Mouse (Mus musculus) right cerebral cortex, postnatal 14 days (tissue): ENCODE results near the gene Ttyh3.

Experiments used
- DNase-seq: peaks from one replicate; pipeline ENCODE4 v3.0.0; 2022

Gene Ttyh3

DNA sequence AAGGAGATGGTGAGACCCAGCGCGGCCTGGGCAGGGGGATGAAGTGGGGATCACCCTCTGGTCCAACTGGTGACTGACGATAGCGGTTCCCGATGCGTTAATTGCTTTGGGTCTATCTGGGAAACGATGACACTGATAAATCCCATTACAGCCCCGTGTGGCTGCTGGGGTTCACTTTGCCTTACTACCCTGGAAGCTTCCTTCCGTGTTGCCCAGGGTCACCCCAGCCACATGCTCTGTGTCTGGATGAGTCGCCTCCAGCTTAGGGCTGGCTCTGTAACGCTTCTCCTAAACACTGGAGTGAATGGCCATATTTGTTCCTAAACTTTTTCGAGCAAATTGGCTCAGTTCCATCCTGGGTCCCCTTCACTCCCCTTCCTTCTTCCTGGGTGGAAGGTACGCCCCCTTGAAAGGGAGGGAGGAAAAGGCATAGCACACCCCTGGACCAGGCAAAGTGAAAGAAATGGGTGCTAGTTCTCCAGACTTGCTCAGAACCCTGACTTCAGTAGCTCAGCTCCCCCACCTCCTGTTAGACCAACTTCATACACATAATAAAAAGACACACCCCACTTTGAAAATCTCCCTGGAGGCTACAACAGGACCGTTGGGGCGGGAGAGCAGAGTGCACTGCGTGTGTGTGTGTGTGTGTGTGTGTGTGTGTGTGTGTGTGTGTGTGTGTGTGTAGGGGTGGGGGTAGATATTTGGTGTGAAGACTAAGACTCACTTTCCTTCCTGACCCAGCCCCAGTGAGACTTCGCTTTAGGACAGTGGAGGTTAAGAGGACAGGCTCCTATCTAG lies 40.8 kb downstream of the Ttyh3 start:
- DNase-seq, result no peak

DNA sequence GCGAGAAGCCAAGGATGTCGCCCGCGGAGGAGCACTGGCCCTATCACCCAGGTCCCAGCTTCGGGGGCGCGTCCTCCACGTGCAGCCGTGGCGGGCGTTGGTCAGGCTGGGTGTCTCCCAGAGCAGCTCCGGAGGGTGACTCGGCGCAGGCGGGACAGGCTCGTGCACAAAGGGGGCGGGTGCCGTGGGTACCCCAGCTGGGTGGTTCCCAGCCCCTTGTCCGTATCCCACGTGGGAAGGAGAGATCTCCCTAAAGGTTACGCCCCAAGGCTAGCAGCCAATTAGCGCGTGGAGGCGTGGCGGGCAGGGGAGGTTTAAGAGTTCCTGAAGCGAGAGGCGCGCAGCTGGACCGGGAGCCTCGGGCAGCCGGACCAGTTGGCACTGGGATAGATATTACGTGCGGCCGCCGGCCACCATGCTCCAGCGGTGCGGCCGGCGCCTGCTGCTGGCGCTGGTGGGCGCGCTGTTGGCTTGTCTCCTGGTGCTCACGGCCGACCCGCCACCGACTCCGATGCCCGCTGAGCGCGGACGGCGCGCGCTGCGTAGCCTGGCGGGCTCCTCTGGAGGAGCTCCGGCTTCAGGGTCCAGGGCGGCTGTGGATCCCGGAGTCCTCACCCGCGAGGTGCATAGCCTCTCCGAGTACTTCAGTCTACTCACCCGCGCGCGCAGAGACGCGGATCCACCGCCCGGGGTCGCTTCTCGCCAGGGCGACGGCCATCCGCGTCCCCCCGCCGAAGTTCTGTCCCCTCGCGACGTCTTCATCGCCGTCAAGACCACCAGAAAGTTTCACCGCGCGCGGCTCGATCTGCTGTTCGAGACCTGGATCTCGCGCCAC lies 41.6 kb downstream of the Ttyh3 start, which contains the start of gene Lfng:
Gene Lfng (plus strand): TSS at position 320 of the 835 bp plus-strand sequence.
- peak; percentile 77 for DNase-seq

GRCm38 (mm10) chr5:140606386-140606785 lies 42.4 kb downstream of the Ttyh3 start:
- no peak for DNase-seq

GRCm38 (mm10) chr5:140605228-140605627 lies 43.6 kb downstream of the Ttyh3 start:
- DNase-seq, result no peak

GRCm38 (mm10) chr5:140604386-140604785 lies 44.4 kb downstream of the Ttyh3 start:
- no peak for DNase-seq

- no peak for DNase-seq
Measured at GRCm38 (mm10) chr5:140602540-140602939, 46.3 kb downstream of the Ttyh3 start.

DNA sequence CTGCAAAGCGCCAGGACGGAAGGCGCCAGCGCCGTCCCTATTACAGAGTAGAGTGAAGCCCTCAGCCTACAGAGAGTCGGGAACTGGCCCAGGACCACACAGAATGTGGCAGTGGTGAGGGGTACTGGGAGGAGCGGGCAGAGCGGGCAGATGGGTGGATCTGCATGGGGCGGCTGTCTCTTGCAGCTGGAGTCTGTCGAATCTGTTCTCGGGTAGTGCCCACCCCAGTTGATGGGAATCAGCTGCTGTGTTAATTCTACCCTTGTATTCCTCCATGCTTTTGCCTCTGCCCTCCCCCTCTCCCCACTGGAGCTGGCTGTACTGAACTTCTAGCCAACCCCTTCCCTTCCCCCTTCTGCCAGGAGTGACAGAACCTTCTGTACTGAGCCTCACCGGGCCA lies 47.1 kb downstream of the Ttyh3 start:
- DNase-seq, result no peak

GRCm38 (mm10) chr5:140599939-140600338 lies 48.9 kb downstream of the Ttyh3 start:
- DNase-seq, result no peak

- DNase-seq, result no peak
Measured at GRCm38 (mm10) chr5:140597787-140598186, 51.0 kb downstream of the Ttyh3 start.

DNA sequence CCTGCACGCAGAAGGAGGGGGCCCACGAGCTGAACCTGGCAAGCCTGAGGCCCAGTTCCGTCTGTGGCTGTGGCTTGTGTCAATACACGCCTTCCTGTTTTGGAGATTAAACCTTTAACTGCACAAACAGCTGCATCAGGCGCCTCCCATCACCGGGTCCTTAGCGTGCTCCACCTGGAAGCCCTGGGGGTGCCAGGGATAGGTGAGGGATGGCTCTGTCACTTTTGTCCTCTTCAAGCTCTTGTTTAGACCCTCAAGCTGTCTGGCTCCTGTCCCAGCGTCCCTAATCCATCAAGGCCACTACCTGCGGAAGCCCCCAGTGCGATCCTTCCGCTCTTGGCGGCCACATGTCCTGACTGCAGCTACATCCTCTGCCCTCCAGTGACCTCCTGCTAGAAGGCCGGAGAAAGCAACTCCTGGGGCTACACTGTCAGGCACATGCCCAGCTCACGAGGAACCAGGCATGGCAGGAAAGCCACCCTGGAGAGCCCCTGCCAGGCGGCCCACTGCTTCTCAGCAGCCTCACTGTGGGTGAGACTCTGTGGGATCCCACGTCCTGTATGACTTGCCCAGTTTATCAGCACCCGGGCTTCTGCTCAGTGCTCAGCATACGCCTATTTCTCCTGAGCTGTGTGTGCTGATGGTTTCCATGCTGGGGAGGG lies 51.8 kb downstream of the Ttyh3 start:
- no peak for DNase-seq

GRCm38 (mm10) chr5:140596426-140596825 lies 52.4 kb downstream of the Ttyh3 start:
- no peak for DNase-seq

- DNase-seq, result no peak
Measured at GRCm38 (mm10) chr5:140594846-140595245, 54.0 kb downstream of the Ttyh3 start.

GRCm38 (mm10) chr5:140589082-140589774 lies 59.6 kb downstream of the Ttyh3 start:
- DNase-seq, result no peak

DNA sequence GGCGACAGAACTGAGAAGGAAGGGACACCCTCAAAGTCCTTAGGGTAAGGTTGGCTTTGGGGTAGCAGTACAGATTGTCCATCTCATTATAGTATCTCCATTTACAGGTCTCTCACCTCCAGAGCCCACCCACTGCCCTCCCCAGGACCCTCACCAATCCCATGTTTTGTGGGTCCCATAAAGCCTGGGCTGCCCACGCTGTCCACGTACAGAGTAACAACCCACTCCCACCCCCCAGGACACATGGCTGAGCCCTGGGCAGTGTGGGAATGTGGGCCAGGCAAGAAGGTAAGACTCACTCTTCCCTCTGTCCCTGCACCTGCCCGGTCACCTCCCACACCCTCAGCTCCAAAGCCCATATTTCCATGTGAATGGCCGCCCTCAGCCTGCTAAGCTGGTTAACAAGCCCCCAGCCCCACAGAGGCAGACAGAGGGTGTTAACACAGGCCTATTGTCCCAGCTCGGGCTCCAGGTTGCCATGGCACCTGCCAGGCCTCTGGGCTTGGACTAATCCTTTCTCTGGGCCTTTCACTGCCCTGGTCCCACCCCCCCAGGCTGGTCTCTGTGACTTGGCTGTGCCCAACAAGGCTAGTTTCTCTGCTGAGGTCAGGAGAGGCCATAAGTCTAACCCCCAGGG lies 65.0 kb downstream of the Ttyh3 start:
- DNase-seq, result no peak

DNA sequence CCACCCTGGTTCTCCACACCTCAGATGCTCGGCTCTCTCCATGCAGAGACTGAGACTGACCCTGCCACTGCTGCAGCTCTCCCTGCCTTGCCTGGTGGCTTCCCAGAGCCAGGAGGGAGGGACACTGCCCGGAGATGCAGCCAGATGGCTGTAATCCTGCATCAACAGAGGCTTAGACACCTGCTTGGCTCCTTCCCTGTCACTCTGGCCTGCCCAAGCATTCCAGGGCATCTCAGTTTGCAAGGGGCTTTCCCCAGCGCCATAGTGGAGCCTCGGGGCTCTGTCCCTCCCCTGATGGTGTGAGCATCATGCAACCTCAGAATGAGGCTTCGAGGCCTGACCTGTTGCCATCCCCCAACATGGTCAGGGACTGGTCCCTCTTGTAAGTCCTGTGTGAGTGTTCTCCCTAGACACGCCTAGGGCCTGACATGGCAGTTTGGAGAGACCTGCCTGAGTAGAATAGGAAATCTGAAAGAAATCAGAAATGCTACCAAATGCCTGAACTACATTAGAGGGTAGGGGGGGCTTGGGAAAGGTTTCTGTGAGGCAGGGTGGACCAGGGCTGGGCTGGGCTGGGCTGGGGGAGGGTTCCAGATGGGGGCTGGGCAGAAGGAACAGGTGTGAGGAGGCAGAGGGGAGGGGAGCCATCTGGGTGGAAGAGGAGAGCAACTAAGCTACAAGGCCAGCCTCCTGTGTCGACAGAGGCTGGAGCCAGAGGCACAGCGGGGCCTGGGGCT lies 65.7 kb downstream of the Ttyh3 start:
- no peak for DNase-seq

- DNase-seq, result no peak
Measured at GRCm38 (mm10) chr5:140581569-140581968, 67.3 kb downstream of the Ttyh3 start.

DNA sequence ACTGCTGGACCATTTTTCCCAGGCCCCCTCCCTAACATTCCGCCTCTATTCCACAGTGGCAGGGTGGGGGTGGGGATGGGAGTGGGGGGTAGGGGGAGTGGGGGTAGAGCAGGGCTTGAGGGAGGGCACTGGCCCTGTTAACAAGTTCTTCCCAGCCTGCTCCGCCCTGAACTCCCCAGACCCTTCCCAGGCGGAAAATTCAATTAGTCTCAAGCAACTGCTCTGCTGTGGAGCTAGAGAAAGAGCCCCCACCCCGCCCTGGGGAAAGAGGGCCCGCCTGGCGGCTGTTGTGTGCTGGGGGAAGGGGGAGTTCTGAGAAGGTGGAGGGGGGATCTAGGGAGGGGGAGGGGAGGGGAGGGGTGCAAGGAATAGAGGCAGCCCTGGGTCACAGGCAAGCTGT lies 69.1 kb downstream of the Ttyh3 start:
- no peak for DNase-seq

DNA sequence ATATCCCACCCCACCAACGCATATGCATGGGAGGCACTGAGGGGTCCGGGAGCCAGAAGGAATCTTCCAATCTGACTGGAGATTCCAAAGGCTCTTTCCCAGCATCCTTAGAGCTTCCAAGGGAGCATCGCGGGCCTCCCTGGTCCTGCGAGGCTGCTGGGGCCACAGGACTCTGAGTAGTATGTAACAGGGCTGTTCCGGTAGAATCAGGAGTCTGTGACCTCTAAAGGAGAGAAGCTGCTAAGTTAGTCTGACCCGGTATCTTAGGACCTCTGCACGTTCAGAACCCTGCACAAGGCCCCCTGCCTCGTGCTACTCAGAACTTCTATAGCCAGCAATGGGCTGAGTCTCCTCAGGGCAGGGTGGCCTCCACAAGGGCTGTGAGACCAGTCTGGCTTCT lies 69.6 kb downstream of the Ttyh3 start:
- DNase-seq, result no peak

- no peak for DNase-seq
Measured at GRCm38 (mm10) chr5:140575381-140575866, 73.4 kb downstream of the Ttyh3 start.

GRCm38 (mm10) chr5:140572611-140573010 lies 76.2 kb downstream of the Ttyh3 start:
- DNase-seq, result no peak

DNA sequence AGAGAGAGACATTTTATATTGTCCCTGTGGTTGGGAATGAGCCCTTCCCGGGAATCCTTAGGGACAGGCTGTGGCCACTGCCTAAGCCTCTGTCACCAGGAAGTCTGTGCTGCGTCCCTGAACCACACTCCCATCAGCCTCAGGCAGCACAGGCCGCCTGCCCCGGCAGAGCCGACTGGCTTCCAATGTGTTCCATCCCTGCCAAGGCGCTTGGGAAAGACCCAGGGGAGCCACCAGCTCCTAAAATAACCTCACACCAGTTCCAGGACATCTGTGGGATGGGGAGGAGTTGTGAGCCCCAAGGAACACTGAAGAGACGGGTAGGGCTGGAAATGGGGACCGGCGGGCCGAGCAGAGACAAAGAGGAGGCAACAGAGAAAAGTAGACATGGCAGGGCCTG lies 77.2 kb downstream of the Ttyh3 start:
- no peak for DNase-seq
